Mouse (Mus musculus) brain, embryonic 14.5 days (tissue): ENCODE data around the gene Ctsd.

Experiments used
- CTCF ChIP-seq: fragments of 200-500 bp; IDR thresholded peaks from 2 replicates; pipeline ENCODE4 v1.5.1; 2012; ENCODE audit warnings: inconsistent platforms, mild to moderate bottlenecking, moderate library complexity, borderline replicate concordance; ENCODE audit not compliant: insufficient read depth, insufficient read length; ENCODE audit errors: extremely low read depth
- POLR2A ChIP-seq: fragments of 200-500 bp; IDR thresholded peaks from 2 replicates; pipeline ENCODE4 v1.6.1; 2012; ENCODE audit warnings: mild to moderate bottlenecking, inconsistent platforms, borderline replicate concordance; ENCODE audit not compliant: poor library complexity, insufficient read depth, insufficient read length, severe bottlenecking; ENCODE audit errors: extremely low read depth

- TF ChIP-seq POLR2A: no peak
- no peak for TF ChIP-seq CTCF
These were observed 12.9 kb upstream of the Ctsd start for GRCm38 (mm10) chr7:142400750-142401142.
